Mouse (Mus musculus) small intestine, adult 2 months (tissue): ENCODE measurements around the gene Nucb1. TPM values are rescaled to one million over a fixed set of nuclear protein-coding genes. Genes with fewer than 3 reads are reported as not detected.
"Not testable (repeated sequence)": the region's sequence is repeated elsewhere in the genome, so short reads cannot be mapped to it uniquely, and the experiment has no call there.

Experiments
- H3K27ac ChIP-seq: fragments of 200-500 bp; 2 replicates; pipeline ENCODE4 v1.5.1; 2012; ENCODE audit warnings: low read depth, low read length, control low read depth, inconsistent platforms; ENCODE audit not compliant: insufficient read depth
- H3K27me3 ChIP-seq: fragments of 200-500 bp; 2 replicates; pipeline ENCODE4 v1.6.1; 2012; ENCODE audit warnings: mild to moderate bottlenecking, moderate library complexity, low read length, inconsistent platforms; ENCODE audit not compliant: control insufficient read depth, insufficient read depth
- H3K36me3 ChIP-seq: fragments of 200-500 bp; 2 replicates; pipeline ENCODE4 v1.6.1; 2012; ENCODE audit warnings: mild to moderate bottlenecking, low read length, control low read depth, inconsistent platforms; ENCODE audit not compliant: control insufficient read depth, insufficient read depth
- H3K4me1 ChIP-seq: fragments of 200-500 bp; 2 replicates; pipeline ENCODE4 v1.6.1; 2012; ENCODE audit warnings: low read length, inconsistent platforms, mixed read lengths; ENCODE audit not compliant: control insufficient read depth, insufficient read depth, insufficient read length
- H3K4me3 ChIP-seq: fragments of 200-500 bp; 2 replicates; pipeline ENCODE4 v1.5.1; 2012; ENCODE audit warnings: low read depth, mild to moderate bottlenecking, control low read depth, inconsistent platforms, low read length, moderate library complexity
- CTCF ChIP-seq: fragments of 200-500 bp; IDR thresholded peaks from 2 replicates; pipeline ENCODE4 v1.5.1; 2012; ENCODE audit warnings: low read depth, mild to moderate bottlenecking, control low read depth, inconsistent platforms, low read length, moderate library complexity, mixed read lengths; ENCODE audit not compliant: insufficient replicate concordance, insufficient read length; ENCODE audit errors: extremely low read depth
- POLR2A ChIP-seq: fragments of 200-500 bp; IDR thresholded peaks from 2 replicates; pipeline ENCODE4 v1.6.1; 2012; ENCODE audit warnings: low read depth, mild to moderate bottlenecking, control low read depth, inconsistent platforms, low read length, moderate library complexity
- WGBS: fragments of 180-500 bp; shearing (Covaris S2); methylation state at CpG from one replicate; pipeline ENCODE4 v1.1.7; 2018; 5-methylcytosine and 5-hydroxymethylcytosine counted together
- polyA plus RNA-seq: library from polyadenylated mRNA; depleted of rRNA; stranded (reverse); fragments of >200 nt; gene quantifications from 2 replicates; pipeline ENCODE4 v1.2.3, GENCODE M21; 2012

Gene Nucb1
- polyA plus RNA-seq, 1 experiment = 456 TPM

GRCm38 (mm10) chr7:45535676-45536075, 25.5 kb upstream of the Nucb1 start:
- TF ChIP-seq POLR2A (no peak), CTCF (no peak)
- no peaks in the 10 kb centered on the region for H3K27me3 ChIP-seq
- WGBS = 78% methylated on average over 1 of the region's 1 CpGs
- no peak overlapping the region for H3K27ac ChIP-seq
- no peak overlapping the region for H3K4me3 ChIP-seq
- no peaks in the 10 kb centered on the region; the same call in 1 of the 2 replicates for H3K4me1 ChIP-seq
- no peaks in the 10 kb centered on the region for H3K36me3 ChIP-seq

GRCm38 (mm10) chr7:45530643-45531042, 20.4 kb upstream of the Nucb1 start:
- Histone ChIP-seq H3K27ac (0 out of 2 replicates have a peak overlapping the region, but pooled peaks have one; percentile 20), H3K27me3 (0 out of 2 replicates have a peak, but pooled peaks cover 2% of the 10 kb centered on the region), H3K4me1 (no peaks in the 10 kb centered on the region; the same call in 1 of the 2 replicates), H3K36me3 (no peaks in the 10 kb centered on the region), H3K4me3 (peak overlapping the region; percentile 33)
- WGBS = 16% methylated on average over 2 of the region's 2 CpGs
- no peak for TF ChIP-seq CTCF
- TF ChIP-seq POLR2A = no peak

DNA sequence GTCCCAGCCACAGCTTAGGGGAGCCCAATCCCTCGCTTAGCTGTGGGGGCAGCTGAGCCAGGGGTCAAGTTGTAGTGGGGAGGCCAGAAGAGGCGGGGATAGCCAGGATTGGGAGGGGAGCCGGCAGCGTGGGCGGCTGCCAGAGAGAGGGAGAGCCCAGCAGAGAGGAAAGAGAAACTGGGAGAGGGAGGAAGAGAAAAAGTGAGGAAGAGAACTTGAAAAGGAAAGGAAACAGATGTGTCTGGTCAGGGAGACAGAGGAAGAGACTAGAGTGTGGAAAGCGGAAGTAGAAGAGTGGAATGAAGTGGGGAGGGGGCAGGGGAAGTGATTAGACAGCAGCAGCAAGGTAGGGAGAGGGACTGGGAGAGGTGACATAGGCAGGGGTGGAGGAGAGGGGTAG, 19.3 kb upstream of the Nucb1 start:
- TF ChIP-seq CTCF = no peak
- TF ChIP-seq POLR2A = no peak
- WGBS = 17% methylated on average over 6 of the region's 6 CpGs

GRCm38 (mm10) chr7:45527169-45527568, 17.0 kb upstream of the Nucb1 start:
- not testable (repeated sequence) for H3K4me1 ChIP-seq, H3K27me3 ChIP-seq, H3K36me3 ChIP-seq, H3K27ac ChIP-seq, H3K4me3 ChIP-seq
- WGBS = 81% methylated on average over 6 of the region's 6 CpGs

More for the DNA sequence above, 19.3 kb upstream of the Nucb1 start:
- H3K27ac ChIP-seq = no peak overlapping the region
- peaks cover 3% of the 10 kb centered on the region for H3K4me1 ChIP-seq
- no peaks in the 10 kb centered on the region for H3K36me3 ChIP-seq
- H3K4me3 ChIP-seq = no peak overlapping the region
- 0 out of 2 replicates have a peak, but pooled peaks cover 2% of the 10 kb centered on the region for H3K27me3 ChIP-seq

- Histone ChIP-seq H3K36me3 (peaks cover 7% of the 10 kb centered on the region; the same call in 1 of the 2 replicates), H3K27ac (peak overlapping the region; percentile 79)
- no peak for TF ChIP-seq POLR2A
- no peak for TF ChIP-seq CTCF
These were observed 16.4 kb upstream of the Nucb1 start for GRCm38 (mm10) chr7:45526474-45527120.

GRCm38 (mm10) chr7:45525809-45526473, 15.7 kb upstream of the Nucb1 start, which contains the start of the genes Ppp1r15a and Plekha4:
Gene Ppp1r15a (minus strand): TSS chr7:45526268.
Gene Plekha4 (plus strand): TSS chr7:45526330.
- Histone ChIP-seq H3K27me3 (0 out of 2 replicates have a peak, but pooled peaks cover 2% of the 10 kb centered on the region), H3K27ac (peak within 1 kb of the TSS; percentile 95), H3K4me3 (peak within 1 kb of the TSS; percentile 89), H3K4me1 (peaks cover 9% of the 10 kb centered on the region), H3K36me3 (peaks cover 7% of the 10 kb centered on the region; the same call in 1 of the 2 replicates)
- no peak for TF ChIP-seq CTCF
- TF ChIP-seq POLR2A = peak; percentile 98
- WGBS = under 1% methylated on average over 54 of the region's 54 CpGs

More at GRCm38 (mm10) chr7:45526474-45527120, 16.4 kb upstream of the Nucb1 start:
- Histone ChIP-seq H3K27me3 (0 out of 2 replicates have a peak, but pooled peaks cover 2% of the 10 kb centered on the region), H3K4me3 (peak overlapping the region; percentile 89), H3K4me1 (peaks cover 9% of the 10 kb centered on the region)
- WGBS = 13% methylated on average over 7 of the region's 7 CpGs
